Mouse (Mus musculus) left cerebral cortex, adult 11 months (tissue): ENCODE measurements at regions not wholly inside any gene's neighbourhood (a gene's known extent, or its start where the extent isn't known, plus 50 kb on each side); places are given as distances from the start of the nearest gene placed in this dataset.

Source experiments
- DNase-seq: peaks from one replicate; pipeline ENCODE4 v3.0.0; 2022; ENCODE audit warnings: low spot score

- DNase-seq = no peak
Observed at GRCm38 (mm10) chr10:124318761-124319160, 1055.0 kb downstream of the Fam19a2 start.

GRCm38 (mm10) chr10:124320191-124321110, 1056.7 kb downstream of the Fam19a2 start:
- no peak for DNase-seq

GRCm38 (mm10) chr10:124332491-124332890, 1056.8 kb downstream of the Slc16a7 start:
- no peak for DNase-seq

DNA sequence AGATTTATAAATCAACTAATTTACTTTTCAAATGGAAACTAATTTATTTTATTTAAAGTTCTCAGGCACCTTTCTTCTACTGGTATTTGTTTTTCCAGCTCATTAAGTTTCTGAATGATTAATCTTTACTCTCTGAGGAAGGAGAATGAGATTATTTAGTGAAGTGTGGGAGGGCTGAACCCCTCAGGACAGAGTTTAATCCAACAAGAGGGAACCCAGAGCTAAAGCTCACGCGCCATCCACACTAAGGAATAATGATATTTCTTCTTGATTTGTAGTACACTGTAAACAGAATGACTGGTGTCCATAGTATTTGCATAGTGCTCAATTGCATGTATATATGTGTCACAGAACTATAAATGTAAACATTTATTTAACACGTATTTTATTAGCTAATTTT, 1050.3 kb downstream of the Slc16a7 start:
- no peak for DNase-seq

DNA sequence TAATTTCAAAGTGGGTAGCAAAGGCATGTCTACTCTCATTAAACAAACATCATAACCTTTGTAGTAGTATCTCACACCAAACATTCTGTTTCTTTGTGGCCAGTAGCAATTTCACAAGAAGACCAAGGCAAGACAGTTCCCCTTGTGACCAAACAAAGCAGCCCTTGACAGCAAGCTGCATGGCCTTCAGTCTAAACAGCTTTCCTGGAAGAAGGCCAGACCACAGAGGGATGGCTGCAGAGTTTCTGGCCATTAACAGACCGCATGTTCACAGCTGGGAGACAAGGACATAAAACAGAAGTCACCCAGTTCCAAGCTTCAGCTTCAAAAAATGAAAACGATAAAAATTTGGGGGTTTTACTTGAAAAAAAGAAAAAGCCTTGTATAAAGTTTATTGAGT, 1040.0 kb downstream of the Slc16a7 start:
- no peak for DNase-seq

DNA sequence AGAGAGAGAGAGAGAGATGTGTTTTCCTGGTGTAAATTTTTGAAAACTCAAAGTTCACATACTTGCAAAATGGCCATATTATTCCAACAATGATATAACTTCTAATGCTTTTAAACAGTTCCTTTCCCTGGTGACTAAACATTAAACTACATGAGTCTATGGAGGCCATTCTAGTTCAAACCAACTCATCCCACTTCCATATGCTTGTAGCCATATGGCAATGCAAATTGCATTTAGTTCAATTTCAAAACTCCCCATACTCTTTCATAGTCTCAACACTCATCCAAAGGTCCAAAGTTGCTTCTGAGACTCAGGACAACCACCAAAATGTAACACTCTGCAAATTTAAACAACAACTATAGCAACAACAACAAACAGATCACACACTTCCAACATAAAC, 1026.5 kb downstream of the Slc16a7 start:
- DNase-seq = no peak

DNA sequence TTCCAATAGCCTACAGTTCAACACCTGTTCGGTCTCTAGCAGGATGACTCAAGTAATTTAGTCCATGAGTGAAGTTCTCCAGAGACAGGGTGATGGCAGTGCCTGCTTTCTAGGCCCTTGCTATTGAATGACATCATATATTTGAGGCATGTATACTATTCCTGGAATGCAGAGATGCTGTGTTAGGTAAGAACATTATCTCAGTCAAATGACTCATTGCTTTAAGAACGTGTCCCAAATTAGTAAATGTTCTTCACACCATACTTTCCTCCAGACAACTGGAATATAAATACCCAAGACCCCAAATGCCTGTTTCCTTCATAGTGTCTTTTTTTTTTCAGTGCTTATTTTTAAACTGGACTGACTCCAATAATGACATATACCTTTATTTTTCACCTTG, 1018.3 kb downstream of the Slc16a7 start:
- peak; percentile 8 for DNase-seq

GRCm38 (mm10) chr10:124402647-124403046, 986.6 kb downstream of the Slc16a7 start:
- no peak for DNase-seq

DNA sequence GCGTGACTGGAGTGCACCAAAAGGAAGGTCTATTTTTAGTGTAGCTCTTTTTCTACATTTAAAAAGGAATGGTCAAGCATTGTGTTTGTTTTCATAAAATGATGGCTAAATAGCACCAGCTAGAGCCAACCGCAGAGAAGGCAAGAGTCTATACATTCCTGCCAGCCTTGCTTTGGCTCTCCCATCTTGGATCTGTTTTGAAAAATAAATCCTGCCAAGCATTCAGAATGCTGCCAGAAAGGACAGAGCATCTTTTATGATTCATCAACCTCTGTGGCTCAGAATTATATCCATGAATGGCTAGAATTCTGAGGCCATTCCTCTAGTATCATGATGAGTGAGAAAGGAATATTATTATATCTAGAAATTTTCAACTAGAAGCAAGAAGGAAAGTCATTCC, 979.6 kb downstream of the Slc16a7 start:
- DNase-seq = no peak

DNA sequence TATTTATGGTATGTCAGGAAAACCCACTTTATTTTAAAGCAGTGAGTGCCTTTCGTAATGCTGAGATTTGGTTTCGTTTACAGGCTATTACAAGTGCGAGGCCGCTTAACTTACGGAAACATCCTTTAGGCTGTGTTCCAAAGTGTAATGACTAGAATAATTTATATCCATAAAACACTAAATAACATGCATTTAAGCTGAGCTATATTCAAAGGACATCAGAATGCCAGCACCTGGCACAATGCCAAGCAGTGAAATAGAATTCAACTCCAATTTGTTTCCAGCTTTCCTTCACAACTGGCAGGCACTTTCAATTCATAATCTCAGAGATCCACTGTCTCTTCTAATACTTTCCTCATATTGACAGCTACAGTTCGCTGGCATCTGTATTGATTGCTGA, 972.7 kb downstream of the Slc16a7 start:
- no peak for DNase-seq

GRCm38 (mm10) chr10:124423418-124423817, 965.8 kb downstream of the Slc16a7 start:
- no peak for DNase-seq
